ENCODE assay signal across 7 mouse cellular contexts in genomic region chr14:25459016-25459393, GRCm38 (mm10). TPM values are rescaled to one million over a fixed set of nuclear protein-coding genes. Genes with fewer than 3 reads are reported as not detected.
A peak's percentile ranks its signal among the peaks of the same experiment; 100 is the strongest.
DNase-seq lines count a peak whose midpoint lies in the region; ATAC-seq lines count a peak whose summit lies in the region.

Zmiz1 (plus strand) TSS chr14:25459185.

- no peaks in the 10 kb centered on the region for H3K27me3 ChIP-seq in embryonic facial prominence, embryonic 11.5 days (ENCODE audit: control insufficient read depth, insufficient read depth, low read length)
- no peaks in the 10 kb centered on the region for H3K27me3 ChIP-seq in limb, embryonic 11.5 days (ENCODE audit: control insufficient read depth, insufficient read depth, low read length)
- no peaks in the 10 kb centered on the region for H3K27me3 ChIP-seq in midbrain, embryonic 13.5 days

- H3K9ac ChIP-seq in embryonic facial prominence, embryonic 11.5 days (replicated peaks; ENCODE audit: low read length) = peak within 1 kb of the TSS; percentile 97
- H3K9ac ChIP-seq in limb, embryonic 11.5 days (ENCODE audit: low read length) = peak within 1 kb of the TSS; percentile 98
- H3K9ac ChIP-seq in midbrain, embryonic 13.5 days (replicated peaks) = peak within 1 kb of the TSS; percentile 100

- peak; percentile 31; the same call in 1 of the 2 replicates for ATAC-seq in embryonic facial prominence, embryonic 11.5 days (replicated peaks; ENCODE audit: insufficient number of reproducible peaks, low FRiP score, low TSS enrichment, low read depth)
- ATAC-seq in limb, embryonic 11.5 days (ENCODE audit: insufficient number of reproducible peaks, low FRiP score, low TSS enrichment, low read depth) = peak; percentile 58
- ATAC-seq in midbrain, embryonic 13.5 days = peak; percentile 38

- no peaks in the 10 kb centered on the region for H3K9me3 ChIP-seq in embryonic facial prominence, embryonic 11.5 days (replicated peaks; ENCODE audit: control insufficient read depth, low read length)
- no peaks in the 10 kb centered on the region for H3K9me3 ChIP-seq in limb, embryonic 11.5 days (ENCODE audit: control insufficient read depth, low read length)
- H3K9me3 ChIP-seq in midbrain, embryonic 13.5 days = no peaks in the 10 kb centered on the region

- peaks cover 16% of the 10 kb centered on the region for H3K4me1 ChIP-seq in embryonic facial prominence, embryonic 11.5 days (ENCODE audit: control insufficient read depth, insufficient read depth, low read length)
- peaks cover 49% of the 10 kb centered on the region for H3K4me1 ChIP-seq in limb, embryonic 11.5 days (ENCODE audit: control insufficient read depth, insufficient read depth, low read length)
- peaks cover 63% of the 10 kb centered on the region for H3K4me1 ChIP-seq in midbrain, embryonic 13.5 days (replicated peaks)

- peak; percentile 87 for DNase-seq in adrenal gland, adult 8-10 months
- DNase-seq in embryonic facial prominence, embryonic 11.5 days (ENCODE audit: low spot score) = peak; percentile 94
- DNase-seq in heart, adult 18-20 months = peak; percentile 94 to 95
- peak; percentile 95 for DNase-seq in kidney, adult 18-20 months
- DNase-seq in limb, embryonic 11.5 days (ENCODE audit: low spot score) = peak; percentile 93
- peak; percentile 64 for DNase-seq in spleen, adult 12 weeks (ENCODE audit: low spot score)

- peak within 1 kb of the TSS; percentile 88 for H3K4me2 ChIP-seq in embryonic facial prominence, embryonic 11.5 days (ENCODE audit: low read depth, low read length)
- H3K4me2 ChIP-seq in limb, embryonic 11.5 days (ENCODE audit: low read depth, severe bottlenecking) = peak within 1 kb of the TSS; percentile 94
- H3K4me2 ChIP-seq in midbrain, embryonic 13.5 days (replicated peaks) = peak within 1 kb of the TSS; percentile 97

- H3K36me3 ChIP-seq in embryonic facial prominence, embryonic 11.5 days (replicated peaks; ENCODE audit: control insufficient read depth, insufficient read depth, low read depth, low read length) = no peaks in the 10 kb centered on the region
- no peaks in the 10 kb centered on the region for H3K36me3 ChIP-seq in limb, embryonic 11.5 days (ENCODE audit: control insufficient read depth, insufficient read depth, low read length)
- H3K36me3 ChIP-seq in midbrain, embryonic 13.5 days = no peaks in the 10 kb centered on the region

- WGBS in embryonic facial prominence, embryonic 11.5 days = under 1% methylated on average over 37 of the region's 42 CpGs
- WGBS in limb, embryonic 11.5 days = under 1% methylated on average over 42 of the region's 42 CpGs
- under 1% methylated on average over 42 of the region's 42 CpGs for WGBS in midbrain, embryonic 13.5 days

- peak within 1 kb of the TSS; percentile 100 for H3K4me3 ChIP-seq in embryonic facial prominence, embryonic 11.5 days (ENCODE audit: low read depth, low read length)
- H3K4me3 ChIP-seq in limb, embryonic 11.5 days (ENCODE audit: low read depth, low read length) = peak within 1 kb of the TSS; percentile 99
- peak within 1 kb of the TSS; percentile 97 for H3K4me3 ChIP-seq in midbrain, embryonic 13.5 days (replicated peaks)

- H3K27ac ChIP-seq in embryonic facial prominence, embryonic 11.5 days (replicated peaks; ENCODE audit: low read depth, low read length) = peak within 1 kb of the TSS; percentile 100
- peak within 1 kb of the TSS; percentile 100 for H3K27ac ChIP-seq in limb, embryonic 11.5 days (replicated peaks; ENCODE audit: low read depth, low read length)
- H3K27ac ChIP-seq in midbrain, embryonic 13.5 days = peak within 1 kb of the TSS; percentile 99

RNA-seq across cellular contexts. Expression of gene Zmiz1, which starts in this region (rescaled TPM):
- 100 to 1,000 TPM in 2 of 4 experiments, 10 to 100 TPM in 2; 90.3 to 192 (median 125) TPM for total RNA-seq in adrenal gland, adult 8-10 months (2022)
- 27.7 and 34.0 TPM in 2 replicates for polyA plus RNA-seq in embryonic facial prominence, embryonic 11.5 days (2014; fragmentation: Nextera tagmentation; extraction: Ambion mirVana)
- total RNA-seq in heart, adult 18-20 months (2021) = 10 to 100 TPM; 32.5 to 38.5 TPM
- 59.0 and 66.7 TPM in 2 replicates for polyA plus RNA-seq in limb, embryonic 11.5 days (2014; fragmentation: Nextera tagmentation; extraction: Ambion mirVana)
- polyA plus RNA-seq in midbrain, embryonic 13.5 days (2015; fragmentation: Nextera tagmentation; extraction: Ambion mirVana) = 68.8 and 80.3 TPM in 2 replicates

Comparison
In these comparisons a context has a peak if more than half of its experiments do, and no peak if none do; other contexts are left out.
1. Peak in every context shown above with its lines: DNase-seq, ATAC-seq, H3K4me3 ChIP-seq and H3K27ac ChIP-seq.